Mouse (Mus musculus) ES-E14 (cell line): ENCODE data around the gene Pcbp3. TPM values are rescaled to one million over a fixed set of nuclear protein-coding genes. Genes with fewer than 3 reads are reported as not detected.
A peak's percentile ranks its signal among the peaks of the same experiment; 100 is the strongest.

Source experiments
- DNase-seq: peaks from one replicate; pipeline ENCODE4 v3.0.0-alpha.2; 2013; ENCODE audit warnings: low read depth, low spot score
- H3K27ac ChIP-seq: 2 replicates; pipeline ENCODE4 v1.5.1; 2012; ENCODE audit warnings: low read depth, mild to moderate bottlenecking, low read length, moderate library complexity, mixed read lengths; ENCODE audit not compliant: poor library complexity, insufficient read depth, severe bottlenecking
- H3K36me3 ChIP-seq: 2 replicates; pipeline ENCODE4 v1.6.1; 2012; ENCODE audit warnings: mild to moderate bottlenecking, low read length, moderate library complexity, mixed read lengths; ENCODE audit not compliant: control insufficient read depth, poor library complexity, insufficient read depth, severe bottlenecking
- H3K4me1 ChIP-seq, 2 experiments: fragments of 150-350 bp in 1 of 2; sonication (generic) in 1 of 2; 2 replicates each; pipeline ENCODE4 v1.6.1; 2012; ENCODE audit warnings: low read length in 2 of 2, mild to moderate bottlenecking in 1 of 2, mixed read lengths in 1 of 2; ENCODE audit not compliant: control insufficient read depth in 2 of 2, insufficient read depth in 2 of 2, poor library complexity in 1 of 2
- H3K4me3 ChIP-seq, 2 experiments: fragments of 150-350 bp in 1 of 2; sonication (generic) in 1 of 2; 2 replicates each; pipeline ENCODE4 v1.5.1; 2012; ENCODE audit warnings: low read length in 2 of 2, low read depth in 1 of 2, mild to moderate bottlenecking in 1 of 2, mixed read lengths in 1 of 2; ENCODE audit not compliant: insufficient read depth in 1 of 2, poor library complexity in 1 of 2, severe bottlenecking in 1 of 2
- H3K9ac ChIP-seq: 2 replicates; pipeline ENCODE4 v1.6.1; 2012; ENCODE audit warnings: low read depth, mild to moderate bottlenecking, low read length, mixed read lengths; ENCODE audit not compliant: poor library complexity, insufficient read depth, severe bottlenecking
- H3K9me3 ChIP-seq: fragments of 150-350 bp; sonication (generic); 2 replicates; pipeline ENCODE4 v1.6.1; 2012; ENCODE audit warnings: low read depth, mild to moderate bottlenecking, low read length; ENCODE audit not compliant: control insufficient read depth, insufficient read depth
- CHD2 ChIP-seq: IDR thresholded peaks from 2 replicates; pipeline ENCODE4 v1.6.1; 2014; ENCODE audit warnings: mild to moderate bottlenecking, low read depth, low read length, inconsistent platforms
- HCFC1 ChIP-seq: IDR thresholded peaks from 2 replicates; pipeline ENCODE4 v1.6.1; 2012; ENCODE audit warnings: low read length, inconsistent platforms, borderline replicate concordance; ENCODE audit not compliant: insufficient read depth
- MAFK ChIP-seq: IDR thresholded peaks from 2 replicates; pipeline ENCODE4 v1.6.1; 2014; ENCODE audit warnings: mild to moderate bottlenecking, low read depth, low read length, inconsistent platforms; ENCODE audit not compliant: insufficient read depth
- ZC3H11A ChIP-seq: IDR thresholded peaks from 2 replicates; pipeline ENCODE4 v1.6.1; 2012; ENCODE audit warnings: low read depth, mild to moderate bottlenecking, inconsistent platforms, low read length, borderline replicate concordance
- ZNF384 ChIP-seq: IDR thresholded peaks from 2 replicates; pipeline ENCODE4 v1.6.1; 2012; ENCODE audit warnings: low read depth, low read length, inconsistent platforms
- in situ Hi-C, 2 experiments: fragments of 600-800 bp; cut with MboI; formaldehyde crosslinking; loops; one replicate each; pipeline ENCODE4 v1.15.1; 2025; ENCODE audit warnings: low sequenced_read_pairs in 2 of 2, inconsistent platforms in 1 of 2; ENCODE audit not compliant: unreplicated experiment in 2 of 2
- total RNA-seq: library from RNA; depleted of rRNA; stranded (reverse); fragments of 300-350 nt; gene quantifications from 2 replicates; pipeline ENCODE4 v1.2.3, GENCODE M21; 2012

Gene Pcbp3
- total RNA-seq, 1 experiment: 7.9 TPM

DNA sequence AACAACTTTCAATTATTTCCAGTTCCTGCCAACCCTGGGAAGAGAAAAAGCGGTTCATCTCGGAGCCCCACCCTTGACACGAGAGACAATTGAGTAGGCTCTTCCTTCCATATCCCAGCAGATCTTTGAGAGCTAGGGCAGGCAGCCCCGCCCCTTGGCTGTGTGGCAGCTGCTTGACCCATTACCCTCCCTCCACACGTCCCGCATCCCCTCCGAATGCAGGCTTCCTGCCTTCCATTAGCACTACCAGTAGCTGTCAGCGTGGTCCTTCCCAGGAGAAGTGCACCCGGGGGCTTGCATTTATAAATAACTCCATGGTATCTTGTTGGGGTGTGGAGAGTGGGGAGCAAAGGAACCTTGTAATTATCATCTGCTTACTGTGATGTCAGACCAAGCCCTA is 2.3 kb upstream of the Pcbp3 start:
- no peak for DNase-seq
- H3K36me3 ChIP-seq: no peaks in the 10 kb centered on the region
- in situ Hi-C loops: no loop called here
- no peak overlapping the region for H3K9ac ChIP-seq
- TF ChIP-seq MAFK: no peak
- TF ChIP-seq ZNF384: no peak
- peaks cover 2 to 19% of the 10 kb centered on the region in 2 experiments; a peak in 2 of 4 replicates for H3K4me1 ChIP-seq
- H3K4me3 ChIP-seq: no peak overlapping the region
- no peaks in the 10 kb centered on the region for H3K9me3 ChIP-seq
- no peak overlapping the region for H3K27ac ChIP-seq

DNA sequence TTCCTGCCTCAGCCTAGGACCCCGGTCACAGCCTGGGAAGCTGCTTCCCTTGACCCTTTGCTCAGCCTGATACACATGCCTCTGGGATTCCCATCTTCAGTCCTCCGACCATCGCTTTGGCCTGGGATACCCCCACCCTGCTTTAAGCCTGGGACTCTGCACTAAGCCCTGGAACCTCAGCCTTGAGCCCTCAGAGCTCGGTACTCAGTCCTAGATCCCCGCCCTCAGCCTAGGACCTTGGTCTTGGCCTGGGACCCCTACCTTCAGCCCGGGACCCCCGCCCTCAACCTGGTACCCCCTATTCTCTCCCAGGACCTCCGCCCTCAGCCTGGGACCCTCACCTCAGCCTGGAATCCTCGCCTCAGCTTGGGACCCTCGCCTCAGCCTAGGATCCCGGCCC is 531 bp downstream of the Pcbp3 start:
- DNase-seq: no peak
- in situ Hi-C loops: no loop called here
- TF ChIP-seq ZNF384 (no peak), HCFC1 (no peak), ZC3H11A (no peak), MAFK (no peak), CHD2 (no peak)
- Histone ChIP-seq H3K4me3 (peak overlapping the region; percentile 89 to 97), H3K27ac (no peak overlapping the region), H3K9ac (peak overlapping the region; percentile 89), H3K4me1 (peaks cover 2 to 17% of the 10 kb centered on the region in 2 experiments; a peak in 2 of 4 replicates), H3K36me3 (no peaks in the 10 kb centered on the region), H3K9me3 (no peaks in the 10 kb centered on the region)

DNA sequence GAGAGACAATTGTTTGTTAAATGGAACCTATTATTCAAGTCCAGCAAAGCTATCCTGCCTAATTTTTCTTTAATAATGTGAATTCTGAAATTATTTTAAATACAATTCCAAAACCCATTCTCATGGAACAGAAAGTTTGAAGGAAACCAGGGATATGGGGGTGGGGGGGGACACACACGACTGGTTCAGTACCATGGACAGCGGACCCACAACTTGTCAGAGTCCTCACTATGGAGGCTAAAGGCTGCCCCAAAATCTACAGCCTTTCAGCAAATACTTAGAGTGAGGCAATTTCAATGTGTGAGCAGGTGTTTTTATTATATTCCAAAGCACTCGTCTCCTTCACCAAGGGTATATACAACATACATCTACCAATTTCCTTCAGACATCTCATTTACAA is 3.5 kb downstream of the Pcbp3 start:
- no peak overlapping the region for H3K9ac ChIP-seq
- no peaks in the 10 kb centered on the region for H3K9me3 ChIP-seq
- 0 out of 2 replicates have a peak, but pooled peaks cover 2% of the 10 kb centered on the region for H3K36me3 ChIP-seq
- peaks cover 0 to 7% of the 10 kb centered on the region in 2 experiments; a peak in 2 of 4 replicates for H3K4me1 ChIP-seq
- in situ Hi-C loops: no loop called here
- H3K4me3 ChIP-seq: no peak overlapping the region
- TF ChIP-seq ZC3H11A (no peak), CHD2 (no peak), ZNF384 (no peak), HCFC1 (no peak), MAFK (no peak)
- no peak for DNase-seq
- H3K27ac ChIP-seq: no peak overlapping the region

DNA sequence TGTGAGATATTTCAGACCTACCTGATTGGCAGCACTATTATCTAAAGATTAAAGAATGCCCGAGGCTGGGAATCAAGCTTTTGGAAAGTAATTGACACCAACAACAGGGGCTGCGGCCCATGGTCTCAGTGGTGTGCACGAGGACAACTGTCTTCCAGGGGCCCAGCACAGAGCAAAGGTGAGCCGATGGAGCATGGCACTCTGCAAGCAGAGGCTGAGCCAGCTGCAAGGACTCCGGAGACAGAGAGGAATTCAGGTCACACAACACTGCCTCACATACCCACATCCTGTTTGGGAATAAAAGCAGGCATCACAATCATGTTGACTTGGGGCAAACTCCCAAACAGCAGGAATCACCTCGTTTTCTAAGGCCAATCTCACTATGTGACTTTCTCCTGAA is 5.5 kb downstream of the Pcbp3 start:
- no peak overlapping the region for H3K4me3 ChIP-seq
- no peaks in the 10 kb centered on the region for H3K9me3 ChIP-seq
- in situ Hi-C loops: no loop called here
- peaks cover 0 to 4% of the 10 kb centered on the region in 2 experiments; a peak in 1 of 4 replicates for H3K4me1 ChIP-seq
- no peak overlapping the region for H3K9ac ChIP-seq
- 0 out of 2 replicates have a peak, but pooled peaks cover 2% of the 10 kb centered on the region for H3K36me3 ChIP-seq
- TF ChIP-seq ZC3H11A (no peak), MAFK (no peak), ZNF384 (no peak), CHD2 (no peak), HCFC1 (no peak)
- DNase-seq: no peak
- H3K27ac ChIP-seq: no peak overlapping the region

DNA sequence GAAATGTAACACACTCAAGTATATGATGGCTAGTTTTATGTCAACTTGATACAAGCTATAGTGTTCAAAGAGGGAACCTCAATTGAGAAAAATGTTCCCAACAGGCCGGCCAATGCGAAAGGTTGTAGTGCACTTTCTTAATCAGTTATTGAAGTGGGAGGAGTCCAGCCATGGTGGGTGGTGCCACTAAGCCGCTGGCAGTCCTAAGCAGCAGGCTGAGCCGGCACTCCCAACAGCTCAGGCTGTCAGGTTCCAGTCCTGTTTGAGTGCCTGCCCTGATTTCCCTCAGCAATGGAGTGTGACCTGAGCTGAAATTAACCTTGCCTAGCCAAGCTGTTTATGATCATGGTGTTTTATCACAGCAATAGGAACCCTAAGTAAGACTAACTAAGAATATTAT is 20.6 kb downstream of the Pcbp3 start:
- Histone ChIP-seq H3K36me3 (no peaks in the 10 kb centered on the region), H3K4me3 (no peak overlapping the region), H3K9ac (no peak overlapping the region), H3K27ac (no peak overlapping the region), H3K9me3 (no peaks in the 10 kb centered on the region), H3K4me1 (no peaks in the 10 kb centered on the region)
- no peak for TF ChIP-seq ZC3H11A
- no peak for TF ChIP-seq ZNF384
- TF ChIP-seq MAFK: no peak
- TF ChIP-seq CHD2: no peak
- no peak for TF ChIP-seq HCFC1
- in situ Hi-C loops: no loop called here
- no peak for DNase-seq
